Mouse (Mus musculus): Measurements from ENCODE around the gene Cfap97d1. TPM values are rescaled to one million over a fixed set of nuclear protein-coding genes. Genes with fewer than 3 reads are reported as not detected.

Gene Cfap97d1
- not detected for total RNA-seq (2021)
- long read RNA-seq, experiment 1, result 0 reads
- long read RNA-seq, experiment 2, result 0 reads

DNA sequence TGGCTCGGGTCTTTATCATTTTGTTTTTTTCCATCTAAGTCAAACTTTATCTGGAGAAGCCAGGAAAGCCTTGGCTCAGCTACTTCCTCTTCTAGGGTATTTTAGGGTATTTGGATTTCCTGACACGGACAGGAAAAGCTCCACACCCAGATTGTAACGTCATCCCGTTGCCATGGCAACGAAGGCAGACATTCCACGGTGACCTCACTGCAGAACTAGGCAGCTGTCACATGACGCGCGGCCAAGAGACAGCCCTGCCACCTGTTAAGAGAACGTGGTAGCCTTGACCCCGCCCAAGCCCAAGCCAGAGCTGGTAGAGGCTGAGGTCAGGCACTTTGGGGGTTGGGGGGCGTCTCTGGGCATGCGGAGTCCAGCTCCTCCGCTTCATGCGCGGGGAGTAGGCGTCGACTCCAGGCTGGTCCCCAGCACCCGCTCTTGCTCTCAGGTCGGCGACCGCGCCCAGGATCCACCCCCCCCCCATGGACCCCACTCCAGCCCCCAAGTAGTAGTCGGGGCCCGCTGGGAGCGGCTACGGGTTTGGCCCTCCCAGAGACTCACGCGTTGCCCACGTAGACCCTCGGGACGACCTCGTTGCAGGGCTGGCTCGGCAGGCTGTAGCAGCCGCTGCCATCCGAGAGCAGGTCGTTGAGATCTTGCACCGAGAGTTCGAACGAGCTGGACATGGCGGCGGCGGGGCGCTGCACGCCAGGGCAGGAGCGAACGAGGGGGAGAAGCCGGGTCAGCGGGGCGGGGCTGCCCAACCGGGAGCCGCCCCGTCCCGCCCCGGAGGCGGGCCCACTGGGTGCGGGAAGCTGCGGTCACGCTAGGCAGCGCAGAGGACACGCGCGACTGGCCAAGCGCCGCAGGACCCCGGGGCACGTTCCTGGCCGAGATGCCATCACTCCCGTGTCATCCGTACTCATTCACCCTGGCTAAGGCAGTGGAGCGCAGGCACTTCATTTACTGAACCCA, at the start of gene Cfap97d1:
TSS of gene Cfap97d1 (plus strand) at position 226 of the 972 bp plus-strand sequence.
- peak; percentile 67 to 82 for DNase-seq (ENCODE audit: low spot score in 2 of 2)

DNA sequence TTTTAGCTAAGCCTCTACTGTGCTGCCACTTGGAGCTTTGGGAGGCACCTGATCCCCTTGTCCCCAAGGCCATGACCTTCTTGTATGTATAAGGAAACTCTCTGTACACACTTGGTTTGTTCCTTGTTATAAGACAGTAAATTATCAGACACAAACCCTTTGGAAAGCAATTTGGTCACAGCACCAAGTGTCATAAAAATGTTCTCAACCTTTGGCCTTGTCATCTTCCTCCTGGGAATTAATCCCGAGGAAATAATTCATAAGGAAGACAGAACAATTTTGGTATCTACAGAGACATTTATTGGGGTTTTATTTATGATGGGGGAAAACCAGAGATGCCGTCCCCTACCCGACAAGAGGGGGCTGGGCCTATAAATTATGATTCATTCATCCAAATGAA, 48.3 kb upstream of the Cfap97d1 start:
- no peak for DNase-seq (ENCODE audit: low spot score in 2 of 2)

DNA sequence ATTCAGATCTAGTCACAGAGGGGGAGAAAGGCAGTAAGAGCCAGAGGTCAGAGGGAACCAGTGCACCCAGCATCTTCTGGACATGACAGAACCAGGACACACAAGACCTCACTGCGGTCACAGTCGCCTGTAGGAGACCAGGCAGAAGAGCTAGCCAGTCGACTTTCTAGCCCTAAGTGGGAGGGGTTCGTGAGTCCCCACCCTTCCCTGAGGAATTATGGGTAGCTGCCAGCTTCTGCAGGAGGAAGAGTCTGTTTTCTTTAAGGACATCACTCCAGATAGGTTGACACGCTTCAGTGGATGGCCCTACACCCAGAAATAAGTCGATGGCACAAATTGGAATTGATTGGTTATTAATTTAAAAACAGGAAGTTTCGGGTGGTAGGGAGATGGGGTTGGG, 47.7 kb upstream of the Cfap97d1 start:
- no peak for DNase-seq (ENCODE audit: low spot score in 2 of 2)

DNA sequence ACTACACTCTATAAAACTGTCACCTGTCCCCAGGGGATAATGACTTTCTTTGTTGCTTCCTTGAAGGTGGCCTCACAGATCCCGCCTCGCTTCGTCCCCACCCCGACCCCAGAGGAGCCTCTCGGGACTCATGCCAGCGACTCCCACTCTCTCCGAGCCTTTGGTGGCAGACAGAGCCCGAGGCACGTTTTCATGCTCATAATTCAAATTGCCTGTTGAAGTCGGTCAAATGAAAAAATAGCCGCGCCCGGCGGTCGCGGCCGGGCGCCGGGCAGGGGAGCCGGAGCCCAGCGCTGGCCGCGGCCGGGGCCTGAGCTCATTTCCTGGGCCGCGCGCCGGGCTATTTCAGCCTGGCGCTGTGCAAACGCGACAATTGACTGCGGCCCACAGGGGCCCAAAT, 47.0 kb upstream of the Cfap97d1 start:
- no peak for DNase-seq (ENCODE audit: low spot score in 2 of 2)

DNA sequence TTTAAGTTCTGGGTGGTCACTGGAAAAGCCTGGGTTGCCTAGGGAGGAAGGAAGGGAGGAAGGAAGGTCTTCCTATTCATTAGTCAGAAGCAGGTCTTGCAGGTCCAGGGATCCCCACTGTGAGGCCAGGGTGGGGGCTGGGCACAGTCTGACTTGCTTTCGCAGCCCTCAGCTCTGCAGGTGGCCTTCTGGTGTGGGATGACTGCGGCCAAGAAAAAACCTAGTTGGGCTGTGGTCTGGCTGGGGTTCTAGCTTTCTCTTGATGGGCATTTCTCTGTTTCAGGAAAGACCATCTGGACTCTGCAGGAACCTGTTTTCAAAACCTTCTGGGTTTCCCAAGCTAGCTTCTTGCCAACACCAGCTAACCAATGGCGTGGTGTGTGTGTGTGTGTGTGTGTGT, 41.0 kb upstream of the Cfap97d1 start:
- DNase-seq (ENCODE audit: low spot score in 2 of 2), result no peak

DNA sequence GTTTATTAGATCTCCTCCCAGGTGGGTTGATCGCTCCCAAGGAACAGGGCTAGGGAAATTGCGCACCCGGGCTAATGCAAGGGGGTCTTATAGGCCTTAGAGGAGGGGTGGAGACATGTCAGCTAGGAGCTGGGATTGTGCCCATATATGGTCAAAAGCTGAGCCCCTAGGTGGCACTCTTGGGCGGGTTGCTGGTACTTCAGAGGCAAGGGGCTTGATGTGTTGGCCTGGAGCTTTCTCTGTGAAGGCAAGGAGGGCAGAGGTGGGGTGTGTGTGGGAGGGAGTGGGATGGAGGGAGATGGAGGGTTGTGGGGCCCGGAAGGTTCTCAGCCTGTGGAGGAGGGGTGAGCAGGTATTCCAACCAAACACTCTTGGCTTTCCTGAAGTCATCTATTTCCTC, 37.6 kb upstream of the Cfap97d1 start:
- DNase-seq (ENCODE audit: low spot score in 2 of 2), result no peak

DNA sequence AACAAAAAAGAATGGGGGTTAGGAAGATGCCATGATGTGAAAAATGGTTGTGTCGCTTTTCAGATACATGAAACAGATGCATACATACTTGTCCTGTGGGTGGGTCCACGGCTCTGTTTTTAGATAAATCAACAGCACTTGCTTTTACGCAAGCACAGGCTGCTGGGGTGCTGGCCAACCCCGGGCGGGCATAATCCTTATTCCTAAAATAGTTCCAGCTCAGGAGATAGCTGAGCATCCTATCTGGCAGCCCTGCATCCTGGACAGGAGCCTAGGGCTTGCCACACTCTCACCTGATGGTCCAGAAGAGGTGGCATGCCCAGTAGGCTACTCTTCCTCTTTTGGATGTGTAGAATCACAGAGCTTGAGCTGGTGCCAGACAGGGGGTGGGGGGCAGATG, 34.1 kb upstream of the Cfap97d1 start:
- no peak for DNase-seq (ENCODE audit: low spot score in 2 of 2)

DNA sequence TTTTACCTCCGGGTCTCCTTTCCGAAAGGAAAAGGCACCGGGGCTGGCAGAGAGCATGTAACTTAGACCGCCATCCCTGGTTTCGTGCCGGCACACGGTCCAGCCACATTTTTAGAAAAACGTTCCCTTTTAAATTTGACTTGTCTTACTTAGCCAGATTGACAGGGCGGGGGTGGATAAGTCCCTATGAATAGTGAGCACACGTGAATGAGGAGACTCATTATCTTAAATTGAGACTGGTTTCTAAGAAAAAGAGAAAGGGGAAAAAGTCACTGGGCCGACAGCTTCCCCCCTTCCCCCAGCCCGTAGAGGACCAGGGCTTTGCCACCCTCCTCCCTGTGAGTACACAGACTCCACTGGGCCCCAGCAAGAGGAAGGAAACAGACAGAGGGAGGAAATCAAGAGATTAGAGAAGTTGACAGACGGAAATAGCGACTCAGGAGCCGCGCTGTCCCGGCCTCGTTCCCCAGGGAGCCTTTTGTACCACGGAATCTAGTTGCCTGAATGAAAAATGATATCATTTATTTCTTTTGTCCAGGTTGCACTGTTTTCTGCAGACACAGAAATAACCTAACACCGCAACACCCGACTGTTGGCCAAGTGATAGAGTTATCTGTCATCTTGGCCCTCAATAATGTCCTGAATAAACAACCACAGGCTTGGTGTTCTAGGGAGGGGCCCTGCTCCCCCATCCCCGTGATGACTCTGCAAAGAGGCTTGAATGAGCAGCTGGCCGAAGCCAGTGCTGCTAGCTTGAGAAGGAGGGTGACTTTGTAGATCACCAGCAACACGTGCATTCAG, 31.3 kb upstream of the Cfap97d1 start:
- no peak for DNase-seq (ENCODE audit: low spot score in 2 of 2)

DNA sequence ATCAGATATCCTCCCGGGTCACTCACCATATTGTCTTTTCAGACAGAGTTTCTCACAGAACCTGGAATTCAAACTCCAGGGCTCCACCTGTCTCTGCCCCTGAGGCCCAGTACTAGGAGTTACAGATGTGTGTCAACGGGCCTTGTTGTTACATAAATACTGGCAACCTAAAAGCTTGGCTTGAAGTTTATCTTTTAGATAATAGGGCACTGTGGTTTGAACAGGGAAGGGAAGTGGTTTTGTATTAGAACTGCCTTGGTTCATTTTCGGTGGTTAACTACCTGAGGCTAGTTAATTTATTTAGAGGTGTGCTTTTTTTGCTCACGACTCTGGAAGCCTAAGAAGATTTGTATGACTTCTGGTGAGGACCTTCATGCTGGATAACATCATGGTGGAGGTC, 30.6 kb upstream of the Cfap97d1 start:
- no peak for DNase-seq (ENCODE audit: low spot score in 2 of 2)

DNA sequence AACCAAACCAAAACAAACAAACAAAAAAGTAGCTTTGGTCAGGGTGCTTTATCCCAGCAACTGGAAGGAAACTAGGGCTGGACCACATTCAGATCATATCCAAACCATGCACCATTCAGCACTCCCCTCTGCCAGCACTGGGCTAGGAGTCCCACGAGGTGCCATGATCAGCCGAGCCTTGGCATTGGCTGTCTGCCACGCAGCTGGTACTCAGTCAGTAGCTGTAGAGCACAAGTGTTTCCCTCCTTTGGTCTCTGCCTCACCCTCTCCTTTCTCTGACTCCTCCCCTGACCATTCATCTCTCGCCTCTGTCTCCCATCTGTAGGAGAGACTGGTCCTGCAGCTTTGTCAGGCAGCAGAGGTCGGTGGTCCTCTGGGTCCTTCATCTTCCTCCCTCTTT, 26.6 kb upstream of the Cfap97d1 start:
- no peak for DNase-seq (ENCODE audit: low spot score in 2 of 2)

DNA sequence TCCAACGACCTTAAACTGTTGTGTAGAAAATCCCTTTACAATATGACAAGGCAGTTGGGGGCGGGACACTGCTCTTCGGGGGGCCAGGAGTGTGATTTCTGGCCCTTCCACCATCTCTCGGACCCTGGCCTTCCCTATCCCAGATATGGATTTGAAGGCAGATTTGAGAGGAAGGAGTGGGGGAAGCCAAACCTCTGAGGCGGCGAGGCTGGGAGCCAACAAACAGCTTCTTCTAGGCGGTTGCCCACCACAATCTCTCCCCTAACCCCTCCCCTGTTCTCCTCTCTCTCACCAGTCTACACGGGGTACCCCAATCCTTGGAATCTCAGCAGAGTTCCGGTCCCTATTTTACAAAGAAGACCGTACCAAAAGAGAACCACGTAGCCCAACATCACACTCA, 21.0 kb upstream of the Cfap97d1 start:
- no peak for DNase-seq (ENCODE audit: low spot score in 2 of 2)

DNA sequence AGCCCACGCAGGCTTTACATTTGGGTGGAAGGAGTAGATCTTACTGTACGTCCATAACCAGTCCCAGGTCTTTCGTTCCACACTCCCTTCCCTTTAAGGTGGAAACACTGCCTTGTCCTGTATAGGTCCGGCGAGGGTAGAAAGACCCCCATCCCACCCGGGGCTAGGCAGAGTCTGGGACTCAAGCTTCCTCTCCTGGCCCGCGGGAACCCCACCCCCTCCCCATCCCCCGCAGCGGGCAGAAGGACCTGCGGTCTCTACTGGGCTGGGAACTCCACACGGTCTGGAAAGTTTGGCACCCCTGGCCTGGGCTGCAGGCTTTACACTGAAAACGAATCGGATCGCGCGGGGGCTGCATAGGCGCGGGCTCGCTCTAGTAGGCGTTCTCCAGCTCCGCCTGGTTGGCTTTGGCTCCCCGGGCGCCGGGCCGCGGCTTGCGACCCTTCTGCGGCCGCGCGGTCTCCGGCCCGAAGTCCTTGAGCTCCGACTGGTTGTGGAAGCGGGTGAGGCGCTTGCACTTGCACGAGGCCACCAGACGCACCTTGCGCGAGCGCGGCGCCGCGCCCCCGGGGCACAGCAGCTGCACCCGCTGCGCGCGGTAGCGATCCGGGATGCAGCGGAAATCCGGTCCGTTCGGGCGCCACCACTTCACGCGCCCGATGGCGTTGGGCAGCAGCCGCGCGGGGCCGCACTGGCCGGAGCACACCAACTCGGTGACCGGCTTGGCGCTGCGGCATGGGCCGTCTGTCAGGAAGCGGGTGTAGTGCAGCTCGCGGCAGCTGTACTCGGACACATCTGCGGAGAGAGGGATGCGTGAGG, 20.4 kb upstream of the Cfap97d1 start:
- DNase-seq (ENCODE audit: low spot score in 2 of 2), result no peak

DNA sequence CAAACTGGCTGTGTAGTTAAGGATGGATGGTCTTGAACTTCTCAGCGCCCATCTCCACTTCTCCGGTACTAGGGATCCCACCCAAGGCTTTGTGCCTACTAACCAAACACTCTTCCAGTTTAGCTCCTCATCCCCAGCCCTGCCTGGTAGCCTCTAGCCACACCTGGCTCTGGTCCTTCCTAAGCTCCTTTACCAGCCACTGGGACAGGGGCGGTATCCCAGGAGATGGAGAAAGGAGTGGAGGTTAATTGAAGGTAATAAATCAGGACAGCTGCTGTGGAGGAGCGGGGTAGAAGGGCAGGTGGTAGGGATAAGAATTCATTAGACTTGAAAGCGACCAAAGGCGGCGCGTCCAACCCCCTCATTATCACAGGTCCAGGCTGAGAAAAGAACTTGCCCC, 19.4 kb upstream of the Cfap97d1 start:
- no peak for DNase-seq (ENCODE audit: low spot score in 2 of 2)

DNA sequence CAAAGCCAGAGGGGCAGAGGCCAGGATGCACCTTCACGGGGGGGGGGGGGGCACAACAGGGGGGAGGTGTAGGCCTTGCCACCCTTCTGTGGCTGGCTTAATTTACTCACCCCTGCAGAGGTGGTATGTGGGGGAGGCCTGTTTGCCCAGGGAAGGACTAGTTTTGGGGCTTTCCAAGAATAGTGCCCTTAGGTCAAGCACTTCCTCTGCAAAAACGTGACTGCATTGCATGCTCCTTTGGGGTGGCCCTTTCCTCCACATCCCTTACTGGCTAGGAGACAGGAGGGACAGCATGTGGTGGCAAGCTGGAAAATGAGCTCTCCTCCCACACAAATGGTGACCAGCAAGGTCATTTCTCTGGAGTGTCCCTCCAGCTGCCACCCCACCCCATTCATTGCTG, 18.5 kb upstream of the Cfap97d1 start:
- DNase-seq (ENCODE audit: low spot score in 2 of 2), result no peak

DNA sequence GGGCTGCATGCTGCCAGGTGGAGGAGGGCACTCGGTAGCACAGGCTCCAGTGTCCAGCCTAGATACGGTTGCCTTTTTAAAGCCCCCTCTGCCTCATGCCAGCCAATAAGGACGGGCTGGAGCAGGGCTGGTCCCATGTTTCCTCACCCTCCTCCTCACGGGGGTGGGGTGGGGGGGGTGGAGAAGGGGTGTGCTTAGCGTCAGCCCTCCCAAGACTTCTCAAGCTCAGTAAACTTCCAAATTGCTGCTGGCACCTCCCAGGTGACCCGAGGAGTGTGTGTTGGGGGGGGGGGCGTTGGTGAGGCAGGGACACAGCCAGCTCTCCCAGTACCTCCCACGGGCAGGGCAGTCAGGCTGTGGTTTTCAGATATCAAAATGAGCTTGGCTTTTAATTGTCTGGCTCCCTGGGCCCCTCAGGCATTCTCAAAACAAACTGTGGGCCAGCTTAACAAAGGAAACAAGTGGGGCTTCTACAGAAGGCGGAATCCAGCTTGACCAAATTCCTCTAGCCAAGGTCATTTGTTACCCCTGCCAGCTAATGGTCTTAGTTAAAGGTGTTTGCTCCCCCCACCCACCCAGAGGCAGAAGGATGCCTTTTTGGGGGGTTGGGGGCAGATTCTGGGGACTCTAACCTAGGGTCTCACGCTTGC, 17.0 kb upstream of the Cfap97d1 start, which contains the start of gene Sost:
TSS of gene Sost (minus strand) at position 51 of the 650 bp plus-strand sequence.
- DNase-seq (ENCODE audit: low spot score in 2 of 2), result no peak

DNA sequence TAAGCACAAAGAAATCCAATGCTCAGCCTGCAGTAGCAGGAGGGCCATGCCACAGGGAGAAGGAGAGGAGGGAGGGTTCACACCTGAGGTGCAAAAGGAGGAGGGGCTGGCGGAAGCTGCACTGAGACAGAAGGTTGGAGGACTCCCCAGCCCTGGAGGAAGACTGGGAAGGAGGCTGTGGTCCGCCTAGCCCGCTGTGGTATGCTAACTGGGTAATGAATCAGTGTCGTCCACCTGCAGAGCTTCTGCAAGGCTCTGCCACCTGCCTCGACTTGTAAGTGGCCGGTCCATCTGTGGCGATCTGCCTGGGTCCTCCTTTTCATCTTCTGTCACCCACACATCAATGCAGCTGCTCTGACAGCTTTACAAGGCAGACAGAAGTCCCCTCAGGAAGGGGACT, 15.8 kb upstream of the Cfap97d1 start:
- DNase-seq (ENCODE audit: low spot score in 2 of 2), result no peak

DNA sequence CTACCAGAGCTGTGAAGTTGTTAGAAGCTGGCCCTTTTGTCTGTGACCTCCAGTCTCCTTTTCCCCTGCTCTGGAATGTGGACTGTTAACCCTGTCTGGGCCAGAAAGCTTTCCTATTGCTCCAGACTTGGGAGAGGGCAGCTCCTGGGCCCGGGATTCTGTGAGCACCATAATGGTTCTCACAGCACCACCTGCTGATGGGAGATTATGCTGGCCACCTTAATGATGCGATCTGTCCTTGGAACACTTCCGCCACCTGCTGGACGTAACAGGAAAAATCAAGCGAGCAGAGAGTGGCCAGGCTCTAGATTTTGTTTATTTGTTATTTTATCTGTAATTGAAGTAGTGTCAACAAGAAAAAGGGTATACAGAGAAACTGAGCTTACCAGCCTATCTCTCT, 15.3 kb upstream of the Cfap97d1 start:
- DNase-seq (ENCODE audit: low spot score in 2 of 2), result peak; percentile 31 to 67

DNA sequence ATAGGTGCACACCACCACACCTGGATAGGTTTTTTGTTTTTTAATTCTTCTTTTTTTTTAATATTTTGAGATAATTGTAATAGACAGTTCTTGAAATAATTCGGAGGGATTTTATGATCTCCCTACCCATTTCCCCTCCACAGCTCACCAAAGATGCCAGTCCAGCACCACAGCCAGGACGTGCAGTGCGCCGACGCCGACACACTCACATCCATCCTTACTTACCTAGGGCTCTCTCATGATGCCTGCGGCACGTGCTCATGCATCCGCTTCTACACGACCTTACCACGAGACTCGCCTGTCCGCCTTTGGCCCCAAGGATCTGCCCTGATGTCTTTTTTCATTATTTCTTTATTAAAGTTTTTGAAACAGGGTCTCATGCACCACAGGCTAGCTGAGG, 14.2 kb upstream of the Cfap97d1 start:
- DNase-seq (ENCODE audit: low spot score in 2 of 2), result no peak

DNA sequence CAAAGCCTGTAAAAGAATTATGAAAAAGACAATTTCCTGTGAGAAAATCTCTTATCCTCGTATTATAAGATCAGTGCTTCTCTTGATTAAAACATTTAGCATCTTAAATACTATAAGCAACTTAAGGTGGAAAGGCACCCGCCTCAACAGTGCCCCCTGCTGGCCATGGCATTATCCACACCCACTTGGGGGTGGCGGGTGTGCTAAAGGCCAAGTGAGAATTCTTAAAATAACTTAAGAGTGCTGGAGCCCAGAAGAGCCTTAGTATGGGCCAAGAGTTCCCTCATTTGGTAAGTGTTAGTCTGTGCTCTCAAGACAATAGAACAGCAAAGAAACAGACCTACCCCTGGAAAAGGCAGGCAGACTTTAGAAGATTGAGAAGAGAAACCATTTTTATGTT, 12.7 kb upstream of the Cfap97d1 start:
- DNase-seq (ENCODE audit: low spot score in 2 of 2), result no peak

DNA sequence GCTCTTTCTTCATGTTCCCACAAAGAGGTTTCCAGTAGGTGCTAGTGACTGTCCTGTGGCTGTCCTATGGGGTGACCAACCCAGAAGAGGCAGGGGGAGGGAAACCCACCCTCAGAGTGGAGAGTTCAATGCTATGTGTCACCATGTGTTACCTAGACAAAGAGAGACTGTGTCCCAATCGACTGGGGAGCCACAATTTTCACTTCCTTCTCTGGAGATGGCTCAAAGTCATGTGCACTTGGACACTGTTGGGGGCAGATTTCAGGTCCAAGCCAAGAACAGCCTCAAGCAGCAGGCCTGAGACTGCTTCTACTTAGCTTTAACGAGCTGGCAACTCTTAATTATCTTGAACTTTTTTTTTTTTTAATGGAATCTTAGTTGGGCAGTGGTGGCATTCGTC, 12.0 kb upstream of the Cfap97d1 start:
- DNase-seq (ENCODE audit: low spot score in 2 of 2), result no peak

DNA sequence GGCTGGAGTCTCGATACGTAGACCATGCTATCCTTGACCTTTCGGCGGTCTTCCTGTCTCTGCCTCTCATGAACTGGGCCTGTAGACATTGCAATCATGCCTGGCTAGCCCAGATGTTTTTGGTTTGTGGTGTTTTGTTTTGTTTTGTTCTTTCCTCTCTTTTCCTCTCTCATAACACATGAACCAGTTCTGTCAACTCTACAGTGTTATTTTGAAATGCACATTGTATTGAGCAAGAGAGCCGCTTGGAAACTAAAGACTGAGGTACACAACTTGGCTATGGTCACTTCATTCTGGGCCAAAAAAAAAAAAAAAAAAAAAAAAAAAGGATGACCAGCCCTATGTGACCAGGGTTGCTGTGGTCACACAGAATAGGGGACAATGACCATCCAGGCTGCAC, 11.4 kb upstream of the Cfap97d1 start:
- DNase-seq (ENCODE audit: low spot score in 2 of 2), result no peak
